In genomic region chr4:53316796-53317452, GRCm38 (mm10) we compare ENCODE assay signal across 10 mouse cellular contexts.
DNase-seq lines count a peak whose midpoint lies in the region; ATAC-seq lines count a peak whose summit lies in the region.
"Had no signal": no experiment of that assay in that cellular context is flagged by ENCODE, and none has a peak within 500 bp of the region (broad histone marks: within the 10 kb centered on the region; RNA-seq: fewer than 3 reads in every experiment).

No protein-coding gene starts in this region.

- H3K9ac ChIP-seq in kidney, embryonic 15.5 days: no peak overlapping the region
- H3K9ac ChIP-seq in forebrain, embryonic 12.5 days: no peak overlapping the region
- no peak overlapping the region for H3K9ac ChIP-seq in midbrain, embryonic 11.5 days (ENCODE audit: low read length)

- H3K27ac ChIP-seq in kidney, embryonic 15.5 days: peak overlapping the region; percentile 72; the same call in 1 of the 2 replicates
- H3K27ac ChIP-seq in forebrain, embryonic 12.5 days: peak overlapping the region; percentile 54; the same call in 1 of the 2 replicates
- H3K27ac ChIP-seq in midbrain, embryonic 11.5 days (ENCODE audit: low read depth, low read length): no peak overlapping the region

- ATAC-seq in kidney, embryonic 15.5 days (replicated peaks; ENCODE audit: low FRiP score): no peak
- ATAC-seq in forebrain, embryonic 12.5 days (ENCODE audit: low FRiP score): no peak; the same call in 1 of the 2 replicates
- peak; percentile 42; the same call in 1 of the 2 replicates for ATAC-seq in midbrain, embryonic 11.5 days (ENCODE audit: low FRiP score)

- H3K27me3 ChIP-seq in kidney, embryonic 15.5 days: no peaks in the 10 kb centered on the region
- H3K27me3 ChIP-seq in forebrain, embryonic 12.5 days: no peaks in the 10 kb centered on the region
- no peaks in the 10 kb centered on the region for H3K27me3 ChIP-seq in midbrain, embryonic 11.5 days (ENCODE audit: control insufficient read depth, insufficient read depth, low read length)

- H3K4me3 ChIP-seq in kidney, embryonic 15.5 days (replicated peaks): no peak overlapping the region
- H3K4me3 ChIP-seq in forebrain, embryonic 12.5 days (replicated peaks): no peak overlapping the region
- no peak overlapping the region for H3K4me3 ChIP-seq in midbrain, embryonic 11.5 days (ENCODE audit: low read depth, low read length)

- no peak for DNase-seq in kidney, postnatal 14 days
- DNase-seq in CD4-positive helper T cell, adult 2 months (ENCODE audit: low read depth, low spot score): peak; percentile 8
- no peak for DNase-seq in midbrain, embryonic 11.5 days (ENCODE audit: low spot score, missing footprints)
- DNase-seq in urinary bladder, adult 18-20 months (ENCODE audit: low spot score in 2 of 2): no peak
- DNase-seq in kidney, adult 18-20 months: no peak
- no peak for DNase-seq in adrenal gland, adult 18-20 months (ENCODE audit: low spot score in 2 of 2)
- DNase-seq: adrenal gland, postnatal 10 days; cerebellum, postnatal 25 days had no signal

- no peaks in the 10 kb centered on the region for H3K36me3 ChIP-seq in kidney, embryonic 15.5 days
- no peaks in the 10 kb centered on the region for H3K36me3 ChIP-seq in forebrain, embryonic 12.5 days (replicated peaks)
- H3K36me3 ChIP-seq in midbrain, embryonic 11.5 days (ENCODE audit: control insufficient read depth, insufficient read depth, low read length): no peaks in the 10 kb centered on the region

- no peaks in the 10 kb centered on the region for H3K9me3 ChIP-seq in kidney, embryonic 15.5 days (replicated peaks)
- H3K9me3 ChIP-seq in forebrain, embryonic 12.5 days: no peaks in the 10 kb centered on the region
- no peaks in the 10 kb centered on the region for H3K9me3 ChIP-seq in midbrain, embryonic 11.5 days (ENCODE audit: control insufficient read depth, low read length)

- 84% methylated on average over 14 of the region's 14 CpGs for WGBS in kidney, embryonic 15.5 days
- 84% methylated on average over 14 of the region's 14 CpGs for WGBS in forebrain, embryonic 12.5 days
- 89% methylated on average over 14 of the region's 14 CpGs for WGBS in midbrain, embryonic 11.5 days

- H3K4me1 ChIP-seq in kidney, embryonic 15.5 days: peaks cover 21% of the 10 kb centered on the region
- peaks cover 27% of the 10 kb centered on the region for H3K4me1 ChIP-seq in forebrain, embryonic 12.5 days
- H3K4me1 ChIP-seq in midbrain, embryonic 11.5 days (ENCODE audit: control insufficient read depth, insufficient read depth, low read length): peaks cover 6% of the 10 kb centered on the region

- H3K4me2 ChIP-seq in kidney, embryonic 15.5 days: no peak overlapping the region
- H3K4me2 ChIP-seq in forebrain, embryonic 12.5 days: no peak overlapping the region
- H3K4me2 ChIP-seq in midbrain, embryonic 11.5 days: no peak overlapping the region
